Mouse (Mus musculus) stomach, embryonic 15.5 days (tissue): ENCODE data around the gene Tmco4. TPM values are rescaled to one million over a fixed set of nuclear protein-coding genes. Genes with fewer than 3 reads are reported as not detected.

Experiments used
- ATAC-seq: fragments of 200-750 bp; cut with Nextera tagmentation; 2 replicates; pipeline ENCODE4 v1.8.0; 2017; ENCODE audit warnings: low read depth, moderate number of reproducible peaks, moderate TSS enrichment; ENCODE audit not compliant: insufficient read depth, low FRiP score
- H3K27ac ChIP-seq: fragments of 300-500 bp; sonication (generic); 2 replicates; pipeline ENCODE4 v1.5.1; 2015; ENCODE audit warnings: mild to moderate bottlenecking, inconsistent platforms
- H3K27me3 ChIP-seq: fragments of 300-500 bp; sonication (generic); replicated peaks from 2 replicates; pipeline ENCODE4 v1.6.1; 2015; ENCODE audit warnings: inconsistent platforms
- H3K36me3 ChIP-seq: fragments of 300-500 bp; sonication (generic); 2 replicates; pipeline ENCODE4 v1.6.1; 2015; ENCODE audit warnings: inconsistent platforms
- H3K4me1 ChIP-seq: fragments of 300-500 bp; sonication (generic); 2 replicates; pipeline ENCODE4 v1.6.1; 2015; ENCODE audit warnings: inconsistent platforms
- H3K4me2 ChIP-seq: fragments of 300-500 bp; sonication (generic); 2 replicates; pipeline ENCODE4 v1.6.1; 2015; ENCODE audit warnings: mild to moderate bottlenecking, inconsistent platforms
- H3K4me3 ChIP-seq: fragments of 300-500 bp; sonication (generic); replicated peaks from 2 replicates; pipeline ENCODE4 v1.5.1; 2015; ENCODE audit warnings: inconsistent platforms
- H3K9ac ChIP-seq: fragments of 300-500 bp; sonication (generic); 2 replicates; pipeline ENCODE4 v1.6.1; 2015; ENCODE audit warnings: inconsistent platforms
- H3K9me3 ChIP-seq: fragments of 300-500 bp; sonication (generic); 2 replicates; pipeline ENCODE4 v1.6.1; 2016; ENCODE audit warnings: inconsistent platforms
- WGBS: fragments of 180-500 bp; shearing (Covaris S2); methylation state at CpG from one replicate; pipeline ENCODE4 v1.1.7; 2015; 5-methylcytosine and 5-hydroxymethylcytosine counted together
- polyA plus RNA-seq: library from polyadenylated mRNA; unstranded; fragments of >200 nt; fragmentation: Nextera tagmentation; extraction: Ambion mirVana; gene quantifications from 2 replicates; pipeline ENCODE4 v1.2.1, GENCODE M21; 2015

Gene Tmco4
- polyA plus RNA-seq, 1 experiment from 2014 or later: 9.2 TPM

DNA sequence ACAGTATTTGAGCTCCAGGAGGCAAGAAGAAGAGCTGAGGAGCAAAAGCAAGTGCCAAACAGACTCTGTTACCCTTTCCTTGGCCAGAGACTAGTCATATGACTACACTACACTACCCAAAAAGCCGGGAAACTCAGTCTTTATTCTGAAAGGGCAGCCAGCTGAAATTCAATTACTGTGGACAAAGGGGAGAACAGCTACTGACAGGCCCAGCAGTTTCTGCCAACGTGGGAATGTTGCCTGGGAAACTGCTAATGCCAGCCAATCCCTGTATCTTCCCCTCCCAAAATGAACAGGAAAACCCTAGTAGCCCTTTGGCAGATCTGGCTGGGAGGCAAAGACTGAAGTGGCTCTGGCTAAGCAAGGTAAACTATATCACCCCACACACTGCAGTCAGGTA, 51.7 kb downstream of the Tmco4 start:
- Histone ChIP-seq H3K4me2 (no peak overlapping the region), H3K36me3 (no peaks in the 10 kb centered on the region), H3K27me3 (no peaks in the 10 kb centered on the region), H3K4me1 (no peaks in the 10 kb centered on the region), H3K9ac (no peak overlapping the region), H3K4me3 (no peak overlapping the region), H3K27ac (no peak overlapping the region), H3K9me3 (no peaks in the 10 kb centered on the region)
- ATAC-seq: no peak
- WGBS: 43% methylated on average over 2 of the region's 2 CpGs

DNA sequence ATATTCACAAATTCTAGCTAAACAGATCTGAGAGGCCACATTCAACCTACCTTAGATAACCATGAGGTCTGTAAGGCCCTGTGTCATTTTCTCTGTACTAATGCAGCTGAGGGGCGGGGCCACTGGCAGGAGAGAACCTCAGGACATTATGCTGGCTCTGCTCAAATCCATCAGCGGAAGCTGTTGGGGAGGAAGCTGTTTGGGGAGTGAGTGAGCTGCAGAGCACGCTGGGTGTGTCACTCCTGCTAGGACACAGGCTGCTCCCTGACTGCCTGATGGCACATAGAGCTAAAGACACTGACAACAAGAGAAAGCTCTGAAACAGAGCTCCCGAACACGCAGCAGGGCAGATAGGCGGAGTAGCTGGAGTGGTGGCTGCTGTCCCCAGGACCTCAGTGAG, 58.0 kb downstream of the Tmco4 start:
- ATAC-seq: no peak
- WGBS: 54% methylated on average over 6 of the region's 6 CpGs
- H3K4me3 ChIP-seq: no peak overlapping the region

DNA sequence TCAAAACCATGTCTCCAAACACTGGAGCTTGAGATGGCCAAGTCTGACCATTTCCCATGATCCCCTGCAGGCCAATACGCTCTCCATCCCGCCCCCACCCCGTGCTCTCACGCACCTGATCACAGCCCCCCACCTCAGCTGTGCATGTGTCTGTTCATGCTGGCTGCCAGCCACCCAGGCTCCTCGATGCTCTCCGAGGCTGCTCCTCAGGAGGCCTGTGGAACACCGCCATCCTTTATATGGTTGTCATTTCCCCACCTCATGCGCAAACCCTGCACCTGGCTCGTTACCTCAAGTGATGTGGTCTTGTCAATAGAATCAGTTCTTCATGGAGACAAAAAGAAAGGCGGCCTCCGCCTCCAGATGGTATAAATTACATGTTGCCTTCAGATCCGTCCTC, 59.8 kb downstream of the Tmco4 start:
- Histone ChIP-seq H3K9ac (no peak overlapping the region), H3K27me3 (no peaks in the 10 kb centered on the region), H3K4me3 (no peak overlapping the region), H3K36me3 (no peaks in the 10 kb centered on the region; the same call in 1 of the 2 replicates), H3K4me2 (no peak overlapping the region), H3K27ac (no peak overlapping the region), H3K4me1 (no peaks in the 10 kb centered on the region), H3K9me3 (no peaks in the 10 kb centered on the region)
- WGBS: 78% methylated on average over 12 of the region's 12 CpGs
- ATAC-seq: no peak

More for the DNA sequence above, 58.0 kb downstream of the Tmco4 start:
- Histone ChIP-seq H3K9me3 (no peaks in the 10 kb centered on the region), H3K9ac (no peak overlapping the region), H3K27me3 (no peaks in the 10 kb centered on the region), H3K36me3 (no peaks in the 10 kb centered on the region), H3K4me1 (no peaks in the 10 kb centered on the region), H3K27ac (no peak overlapping the region), H3K4me2 (no peak overlapping the region)

DNA sequence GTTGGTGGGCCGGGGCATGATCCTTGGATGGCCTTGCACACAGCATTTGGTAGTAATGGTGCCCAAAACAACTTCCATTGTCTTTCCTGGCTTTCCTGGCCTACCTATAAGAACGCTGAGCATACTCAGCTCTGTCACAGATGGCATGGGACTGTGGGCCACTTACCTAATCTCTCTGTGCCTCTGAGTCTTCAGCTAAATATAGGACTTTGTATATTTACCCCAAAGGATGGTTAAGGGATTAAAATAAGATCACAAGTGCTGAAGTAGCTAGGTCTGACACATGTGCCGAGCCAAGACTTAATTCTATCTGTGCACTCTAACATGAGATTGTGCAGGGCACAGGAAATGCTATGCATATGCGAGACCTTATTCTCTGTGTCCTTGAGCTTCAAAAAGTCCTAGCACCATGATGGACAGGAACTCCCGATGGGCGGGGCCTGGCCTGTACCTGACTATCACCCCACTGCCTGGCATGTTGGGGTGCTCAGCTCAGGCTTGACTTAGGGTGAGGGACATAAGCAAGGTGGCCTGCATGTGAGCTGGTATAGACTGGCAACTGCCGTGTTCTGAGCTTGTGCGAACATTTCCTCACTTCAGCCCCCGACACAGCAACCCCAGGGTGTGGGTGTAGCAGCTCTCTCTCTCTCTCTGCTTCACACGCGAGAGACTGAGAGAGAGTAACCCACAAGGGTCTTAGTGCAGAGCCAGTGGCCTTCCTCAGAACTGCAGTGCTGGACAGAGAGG, 60.7 kb downstream of the Tmco4 start:
- H3K36me3 ChIP-seq: no peaks in the 10 kb centered on the region; the same call in 1 of the 2 replicates
- no peaks in the 10 kb centered on the region for H3K27me3 ChIP-seq
- no peak overlapping the region for H3K9ac ChIP-seq
- no peak for ATAC-seq
- H3K9me3 ChIP-seq: no peaks in the 10 kb centered on the region
- no peak overlapping the region for H3K4me3 ChIP-seq
- 0 out of 2 replicates have a peak, but pooled peaks cover 4% of the 10 kb centered on the region for H3K4me1 ChIP-seq
- H3K27ac ChIP-seq: no peak overlapping the region
- WGBS: 76% methylated on average over 11 of the region's 11 CpGs
- H3K4me2 ChIP-seq: no peak overlapping the region

DNA sequence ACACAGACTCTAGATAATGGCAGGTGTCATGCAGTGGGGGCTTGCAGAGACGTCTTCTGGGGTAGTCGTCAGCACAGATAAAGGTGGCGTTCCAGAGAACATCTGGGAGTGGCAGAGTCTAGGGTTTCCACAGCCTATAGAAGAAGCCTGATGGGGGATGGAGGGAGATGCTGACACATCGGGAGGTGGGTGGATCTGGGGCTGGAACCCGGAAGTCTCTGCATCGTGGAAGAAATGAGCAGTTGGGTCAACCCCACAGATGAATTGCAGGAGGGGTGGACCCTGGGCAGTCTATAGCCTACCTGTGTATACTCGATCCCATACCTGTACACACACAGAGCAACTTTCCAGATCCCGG, 61.3 kb downstream of the Tmco4 start:
- H3K4me2 ChIP-seq: no peak overlapping the region
- no peak overlapping the region for H3K9ac ChIP-seq
- no peaks in the 10 kb centered on the region for H3K27me3 ChIP-seq
- H3K36me3 ChIP-seq: no peaks in the 10 kb centered on the region; the same call in 1 of the 2 replicates
- H3K9me3 ChIP-seq: no peaks in the 10 kb centered on the region
- peak; percentile 38; the same call in 1 of the 2 replicates for ATAC-seq
- H3K4me3 ChIP-seq: no peak overlapping the region
- H3K27ac ChIP-seq: no peak overlapping the region
- 85% methylated on average over 8 of the region's 8 CpGs for WGBS
- 0 out of 2 replicates have a peak, but pooled peaks cover 4% of the 10 kb centered on the region for H3K4me1 ChIP-seq

DNA sequence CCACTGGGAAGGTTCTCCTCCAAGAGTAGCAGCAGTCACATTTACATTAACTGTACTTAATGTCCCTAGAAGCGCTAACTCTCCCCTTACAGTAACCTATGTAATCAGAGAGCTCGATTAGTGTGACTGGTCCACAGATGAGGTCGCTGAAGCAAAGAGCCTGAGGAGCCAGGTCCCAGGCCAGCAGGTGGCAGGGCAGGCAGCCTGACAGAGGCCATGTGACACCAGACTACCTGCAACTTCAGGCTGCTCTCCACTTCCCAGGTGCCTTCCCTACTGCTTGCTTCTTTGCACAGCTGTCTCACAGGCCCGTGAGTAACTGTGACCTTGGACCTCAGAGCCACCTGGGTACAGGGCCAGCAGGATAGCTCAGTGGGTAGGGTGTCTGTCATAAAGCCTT, 61.9 kb downstream of the Tmco4 start:
- H3K4me3 ChIP-seq: no peak overlapping the region
- no peaks in the 10 kb centered on the region for H3K9me3 ChIP-seq
- no peaks in the 10 kb centered on the region; the same call in 1 of the 2 replicates for H3K36me3 ChIP-seq
- no peak overlapping the region for H3K4me2 ChIP-seq
- no peak overlapping the region for H3K27ac ChIP-seq
- ATAC-seq: no peak
- no peak overlapping the region for H3K9ac ChIP-seq
- no peaks in the 10 kb centered on the region for H3K27me3 ChIP-seq
- H3K4me1 ChIP-seq: 0 out of 2 replicates have a peak, but pooled peaks cover 4% of the 10 kb centered on the region
- WGBS: 41% methylated on average over 4 of the region's 4 CpGs

DNA sequence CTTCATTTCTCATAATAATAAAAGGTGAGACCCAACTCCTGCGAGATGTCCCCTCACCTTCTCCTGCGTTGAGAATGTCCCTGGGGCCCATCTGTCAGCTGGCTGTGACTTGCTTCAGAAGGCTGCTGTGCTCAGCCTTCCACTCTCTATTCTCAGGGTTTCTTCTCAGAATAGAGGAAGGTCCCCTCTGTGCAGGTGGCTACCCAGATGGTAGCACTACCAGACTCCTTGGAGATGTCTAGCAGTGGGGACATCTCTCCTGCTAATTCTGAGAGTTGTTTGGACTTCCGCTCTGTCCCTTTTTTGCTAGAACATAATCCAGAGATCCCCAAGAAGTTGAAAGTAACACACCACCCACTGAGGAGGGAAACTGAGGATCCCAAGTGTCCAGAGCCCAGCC, 62.3 kb downstream of the Tmco4 start:
- Histone ChIP-seq H3K27ac (no peak overlapping the region), H3K4me1 (0 out of 2 replicates have a peak, but pooled peaks cover 4% of the 10 kb centered on the region), H3K4me3 (no peak overlapping the region), H3K9ac (no peak overlapping the region), H3K36me3 (no peaks in the 10 kb centered on the region; the same call in 1 of the 2 replicates), H3K27me3 (no peaks in the 10 kb centered on the region), H3K4me2 (no peak overlapping the region), H3K9me3 (no peaks in the 10 kb centered on the region)
- WGBS: 88% methylated on average over 3 of the region's 3 CpGs
- ATAC-seq: no peak

DNA sequence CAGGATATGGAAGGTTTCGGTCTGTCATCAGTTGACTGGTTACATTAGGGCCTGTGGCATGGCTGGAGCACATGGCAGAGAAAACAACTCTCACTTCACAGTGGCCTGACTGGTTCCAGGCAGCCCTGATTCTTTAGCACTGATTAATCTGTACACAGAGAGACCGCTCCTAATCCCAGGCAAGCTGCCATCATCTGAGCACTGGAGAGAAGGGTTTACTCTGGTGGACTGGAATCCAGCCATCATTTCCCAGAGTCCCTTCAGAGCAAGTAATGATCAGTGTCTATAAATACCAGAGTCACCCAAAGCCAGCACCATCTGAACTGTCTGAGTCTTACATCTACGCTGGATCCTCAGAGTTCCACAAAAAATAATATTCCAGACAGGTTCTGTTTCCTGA, 63.1 kb downstream of the Tmco4 start:
- no peaks in the 10 kb centered on the region; the same call in 1 of the 2 replicates for H3K36me3 ChIP-seq
- H3K27me3 ChIP-seq: no peaks in the 10 kb centered on the region
- H3K4me2 ChIP-seq: no peak overlapping the region
- no peak overlapping the region for H3K9ac ChIP-seq
- 0 out of 2 replicates have a peak, but pooled peaks cover 4% of the 10 kb centered on the region for H3K4me1 ChIP-seq
- H3K27ac ChIP-seq: no peak overlapping the region
- ATAC-seq: no peak
- WGBS: 78% methylated on average over 3 of the region's 3 CpGs
- H3K9me3 ChIP-seq: no peaks in the 10 kb centered on the region
- H3K4me3 ChIP-seq: no peak overlapping the region

DNA sequence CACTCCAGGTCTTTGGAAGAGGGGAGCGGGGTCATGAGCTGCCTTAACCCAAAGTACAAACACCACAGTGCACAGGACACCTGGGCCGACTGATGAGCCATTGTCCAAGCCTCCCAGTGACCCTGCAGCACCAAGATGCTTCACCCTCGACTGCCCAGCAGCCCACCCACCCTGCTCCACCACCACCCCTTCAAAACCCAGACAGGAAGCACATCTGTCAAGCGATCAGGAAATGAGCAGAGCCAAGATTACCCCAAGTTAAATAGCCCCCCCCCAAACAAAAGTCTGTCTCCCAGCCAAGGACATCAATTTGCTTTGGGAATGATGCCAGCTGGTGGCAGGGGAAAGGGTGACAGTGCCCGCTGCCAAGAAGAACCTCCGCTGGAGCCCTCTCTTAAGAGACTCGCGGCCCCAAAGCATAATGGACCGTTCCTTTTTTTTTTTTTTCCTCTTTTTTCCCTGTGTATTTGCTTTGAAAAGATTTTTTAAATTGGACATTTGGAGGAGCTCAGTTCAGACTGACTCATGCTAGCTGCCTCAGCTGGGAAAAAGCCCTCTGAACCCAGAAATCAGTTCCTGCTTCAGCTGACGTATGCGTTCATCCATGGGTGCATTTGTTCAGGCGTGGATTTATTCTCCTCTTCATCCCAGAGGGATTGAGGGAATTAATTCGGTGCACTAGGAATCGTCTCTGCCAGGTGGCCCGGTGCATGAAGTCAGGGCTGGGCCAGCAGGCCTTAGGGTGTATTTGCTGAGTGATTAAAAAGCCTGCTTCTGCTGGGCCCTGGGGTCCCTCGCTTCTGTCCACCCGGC, 65.3 kb downstream of the Tmco4 start:
- no peaks in the 10 kb centered on the region for H3K27me3 ChIP-seq
- no peak for ATAC-seq

DNA sequence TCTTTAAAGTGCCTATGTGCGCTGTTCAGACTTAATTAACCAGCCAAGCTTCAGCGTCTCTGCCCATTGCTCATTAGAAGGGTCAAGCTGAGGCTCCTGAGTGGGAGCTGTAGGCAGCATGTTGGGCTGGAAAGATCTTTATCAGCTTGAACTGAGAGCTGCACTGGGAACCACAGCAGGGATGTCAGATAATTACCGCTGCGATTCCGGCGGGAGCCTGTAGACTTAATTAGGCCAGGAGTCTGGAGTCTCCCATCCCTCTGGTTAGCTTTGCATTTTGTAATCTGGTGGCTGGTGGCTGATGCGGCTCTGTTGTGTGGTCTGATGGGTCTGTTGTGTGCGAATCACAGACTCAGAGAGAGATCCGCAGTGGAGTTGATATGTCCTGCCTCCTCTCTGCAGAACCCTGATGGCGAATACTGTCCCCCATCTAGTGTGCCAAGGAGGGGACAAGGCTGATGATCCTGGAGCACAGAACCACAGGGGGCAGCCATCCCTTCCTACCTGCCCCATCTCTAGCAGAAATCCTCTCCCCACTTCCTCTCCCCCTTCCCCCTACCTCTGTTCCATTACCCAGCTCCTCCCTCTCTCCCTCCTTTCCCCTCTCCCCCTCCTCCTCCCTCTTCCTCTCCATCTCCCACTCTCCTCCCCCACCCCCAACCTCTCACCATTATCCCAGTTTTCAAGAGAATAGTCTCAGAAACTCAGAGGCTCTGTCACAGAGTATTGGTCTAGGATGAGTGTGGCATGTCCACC, 67.6 kb downstream of the Tmco4 start:
- Histone ChIP-seq H3K27ac (no peak overlapping the region), H3K4me2 (no peak overlapping the region), H3K9ac (no peak overlapping the region), H3K4me3 (no peak overlapping the region), H3K27me3 (no peaks in the 10 kb centered on the region), H3K9me3 (no peaks in the 10 kb centered on the region), H3K36me3 (no peaks in the 10 kb centered on the region; the same call in 1 of the 2 replicates), H3K4me1 (0 out of 2 replicates have a peak, but pooled peaks cover 4% of the 10 kb centered on the region)
- 15% methylated on average over 10 of the region's 10 CpGs for WGBS
- no peak for ATAC-seq

More for the DNA sequence above, 65.3 kb downstream of the Tmco4 start:
- Histone ChIP-seq H3K4me1 (0 out of 2 replicates have a peak, but pooled peaks cover 4% of the 10 kb centered on the region), H3K4me2 (no peak overlapping the region), H3K4me3 (no peak overlapping the region), H3K27ac (0 out of 2 replicates have a peak overlapping the region, but pooled peaks have one; percentile 16), H3K36me3 (no peaks in the 10 kb centered on the region; the same call in 1 of the 2 replicates), H3K9me3 (no peaks in the 10 kb centered on the region), H3K9ac (no peak overlapping the region)
- 43% methylated on average over 17 of the region's 17 CpGs for WGBS

DNA sequence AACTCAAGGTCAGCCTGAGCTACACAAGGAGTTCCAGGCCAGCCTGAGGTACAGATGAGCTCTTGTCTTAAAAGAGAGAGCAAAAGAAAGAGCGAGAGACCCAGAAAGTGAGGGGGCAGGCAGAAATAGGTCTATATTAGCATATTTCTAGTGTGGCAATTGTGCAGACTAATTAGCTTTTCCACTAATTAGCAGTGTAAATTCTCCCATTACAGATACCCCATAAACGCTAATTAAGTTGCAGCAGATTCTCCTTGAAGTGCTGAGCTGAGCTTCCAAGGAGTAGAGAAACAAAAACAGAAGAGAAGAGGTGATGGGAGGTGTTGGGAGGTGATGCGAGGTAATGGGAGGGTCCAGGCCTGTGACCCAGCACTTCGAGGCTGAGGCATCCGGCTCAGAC, 69.9 kb downstream of the Tmco4 start:
- H3K27me3 ChIP-seq: no peaks in the 10 kb centered on the region
- no peak for ATAC-seq
- H3K36me3 ChIP-seq: no peaks in the 10 kb centered on the region
- no peaks in the 10 kb centered on the region for H3K9me3 ChIP-seq
- H3K9ac ChIP-seq: no peak overlapping the region
- 0 out of 2 replicates have a peak, but pooled peaks cover 4% of the 10 kb centered on the region for H3K4me1 ChIP-seq
- 75% methylated on average over 5 of the region's 5 CpGs for WGBS
- H3K27ac ChIP-seq: no peak overlapping the region
- H3K4me2 ChIP-seq: no peak overlapping the region
- no peak overlapping the region for H3K4me3 ChIP-seq
